Mouse (Mus musculus): ENCODE measurements around the gene Spint3. TPM values are rescaled to one million over a fixed set of nuclear protein-coding genes. Genes with fewer than 3 reads are reported as not detected.

The Spint3 gene
- polyA plus RNA-seq, 1 experiment from 2014 or later: not detected

DNA sequence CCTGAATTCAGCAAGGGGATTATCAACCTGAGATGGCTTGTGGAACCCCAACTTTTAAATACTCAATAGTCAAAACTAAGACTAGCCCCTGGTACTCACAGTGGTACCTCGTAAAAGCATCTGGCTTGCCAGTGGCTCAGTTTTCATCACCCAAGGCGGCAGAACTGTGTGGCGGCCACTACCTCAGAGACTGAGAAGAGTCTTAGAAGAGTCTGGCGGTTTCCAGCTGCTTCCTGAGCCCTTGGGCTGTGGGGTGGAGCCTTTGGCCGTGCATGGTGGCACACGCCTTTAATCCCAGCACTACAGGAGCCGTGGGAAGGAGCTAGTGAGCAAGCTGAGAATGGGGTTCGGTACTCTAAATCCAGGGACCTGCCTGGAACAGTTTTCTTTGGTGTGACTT, 51.0 kb downstream of the Spint3 start:
- H3K9me3 ChIP-seq (replicated peaks; ENCODE audit: control insufficient read depth, low read length): no peaks in the 10 kb centered on the region; the same call in 1 of the 2 replicates
- no peak overlapping the region for H3K9ac ChIP-seq (ENCODE audit: low read length)
- no peak for ATAC-seq (ENCODE audit: insufficient read depth, low FRiP score)
- H3K4me2 ChIP-seq (ENCODE audit: low read depth, low read length): 0 out of 2 replicates have a peak overlapping the region, but pooled peaks have one; percentile 17
- H3K36me3 ChIP-seq (ENCODE audit: control insufficient read depth, insufficient read depth, low read length): no peaks in the 10 kb centered on the region
- H3K4me1 ChIP-seq (ENCODE audit: control insufficient read depth, insufficient read depth, low read length): peaks cover 7% of the 10 kb centered on the region
- H3K27me3 ChIP-seq (ENCODE audit: control insufficient read depth, insufficient read depth, low read length): no peaks in the 10 kb centered on the region
- peak overlapping the region; percentile 19; the same call in 1 of the 2 replicates for H3K27ac ChIP-seq (ENCODE audit: low read length)
- H3K4me3 ChIP-seq (replicated peaks; ENCODE audit: low read length): no peak overlapping the region
- WGBS: 30% methylated on average over 8 of the region's 8 CpGs

DNA sequence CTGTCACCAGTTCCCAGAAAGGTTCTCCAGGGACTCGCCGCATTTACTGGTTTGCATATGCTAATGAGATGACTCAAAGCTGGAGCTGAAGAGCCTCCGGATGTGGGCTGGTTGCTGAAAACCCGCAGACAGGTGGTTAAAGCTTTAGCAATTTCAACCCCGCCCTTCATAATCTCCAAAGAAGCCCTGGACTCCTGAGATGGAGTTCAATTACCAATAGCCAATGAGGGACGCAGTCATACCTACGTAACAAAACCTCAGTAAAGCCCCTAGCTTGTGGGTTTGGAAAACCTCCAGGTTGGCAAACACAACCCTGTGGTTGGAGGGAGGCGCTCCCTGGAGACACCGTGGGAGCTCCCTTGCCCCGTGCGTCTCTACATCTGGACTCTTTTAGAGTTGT, 51.4 kb downstream of the Spint3 start:
- H3K27me3 ChIP-seq (ENCODE audit: control insufficient read depth, insufficient read depth, low read length): no peaks in the 10 kb centered on the region
- H3K4me1 ChIP-seq (ENCODE audit: control insufficient read depth, insufficient read depth, low read length): peaks cover 7% of the 10 kb centered on the region
- 0 out of 2 replicates have a peak, but pooled peaks have one; percentile 42 for ATAC-seq (ENCODE audit: insufficient read depth, low FRiP score)
- 11% methylated on average over 11 of the region's 11 CpGs for WGBS
- H3K4me2 ChIP-seq (ENCODE audit: low read depth, low read length): peak overlapping the region; percentile 17; the same call in 1 of the 2 replicates
- no peaks in the 10 kb centered on the region for H3K36me3 ChIP-seq (ENCODE audit: control insufficient read depth, insufficient read depth, low read length)
- H3K9me3 ChIP-seq (replicated peaks; ENCODE audit: control insufficient read depth, low read length): no peaks in the 10 kb centered on the region; the same call in 1 of the 2 replicates
- H3K9ac ChIP-seq (ENCODE audit: low read length): no peak overlapping the region
- H3K27ac ChIP-seq (ENCODE audit: low read length): peak overlapping the region; percentile 29; the same call in 1 of the 2 replicates
- 0 out of 2 replicates have a peak overlapping the region, but pooled peaks have one; percentile 3 for H3K4me3 ChIP-seq (replicated peaks; ENCODE audit: low read length)

DNA sequence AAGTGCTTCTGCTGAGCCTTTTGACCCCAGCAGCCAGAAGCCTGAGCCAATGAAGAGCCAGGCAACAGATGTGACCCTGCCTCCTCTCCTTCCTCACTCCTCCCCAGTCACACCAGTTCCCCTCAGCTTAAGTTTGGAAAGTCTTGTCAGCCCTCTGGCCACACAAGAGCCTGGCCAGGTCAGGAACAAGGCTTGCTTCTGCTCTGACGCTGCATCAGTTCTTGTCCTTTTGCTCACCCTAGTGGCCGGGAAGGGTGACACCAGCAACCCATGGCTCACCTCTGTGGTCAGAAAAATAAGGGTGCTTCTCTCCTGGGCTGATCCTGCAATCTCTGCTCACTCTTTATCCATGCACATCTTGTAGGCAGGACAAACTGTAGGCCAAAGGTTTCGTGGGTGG, 52.5 kb downstream of the Spint3 start:
- no peaks in the 10 kb centered on the region for H3K9me3 ChIP-seq (replicated peaks; ENCODE audit: control insufficient read depth, low read length)
- peak; percentile 67 for ATAC-seq (ENCODE audit: insufficient read depth, low FRiP score)
- H3K4me2 ChIP-seq (ENCODE audit: low read depth, low read length): no peak overlapping the region
- H3K9ac ChIP-seq (ENCODE audit: low read length): no peak overlapping the region
- 23% methylated on average over 3 of the region's 3 CpGs for WGBS
- H3K27ac ChIP-seq (ENCODE audit: low read length): no peak overlapping the region
- H3K4me1 ChIP-seq (ENCODE audit: control insufficient read depth, insufficient read depth, low read length): peaks cover 7% of the 10 kb centered on the region
- no peaks in the 10 kb centered on the region for H3K27me3 ChIP-seq (ENCODE audit: control insufficient read depth, insufficient read depth, low read length)
- no peaks in the 10 kb centered on the region for H3K36me3 ChIP-seq (ENCODE audit: control insufficient read depth, insufficient read depth, low read length)
- H3K4me3 ChIP-seq (replicated peaks; ENCODE audit: low read length): no peak overlapping the region

Other genes with a start within 250 kb of the Spint3 start
- not detected in 2 replicates for gene Svs5, start 240.7 kb downstream of the Spint3 start, polyA plus RNA-seq (2015; fragmentation: Nextera tagmentation; extraction: Ambion mirVana)
- gene Slpi, start 184.4 kb downstream of the Spint3 start, polyA plus RNA-seq (2015; fragmentation: Nextera tagmentation; extraction: Ambion mirVana): 35.5 and 46.1 TPM in 2 replicates
- gene Rbpjl, start 170.3 kb downstream of the Spint3 start, polyA plus RNA-seq (2015; fragmentation: Nextera tagmentation; extraction: Ambion mirVana): 41.3 and 45.2 TPM in 2 replicates
- gene Matn4, start 168.3 kb downstream of the Spint3 start, polyA plus RNA-seq (2015; fragmentation: Nextera tagmentation; extraction: Ambion mirVana): 6.4 and 8.9 TPM in 2 replicates
- 150 and 173 TPM in 2 replicates for gene Sdc4, start 129.6 kb downstream of the Spint3 start, polyA plus RNA-seq (2015; fragmentation: Nextera tagmentation; extraction: Ambion mirVana)
- 48.1 and 49.4 TPM in 2 replicates for gene Sys1, start 116.5 kb downstream of the Spint3 start, polyA plus RNA-seq (2015; fragmentation: Nextera tagmentation; extraction: Ambion mirVana)
- gene Gm20458, start 112.5 kb downstream of the Spint3 start, polyA plus RNA-seq (2015; fragmentation: Nextera tagmentation; extraction: Ambion mirVana): 17.2 and 19.2 TPM in 2 replicates
- not detected in 2 replicates for gene Trp53tg5, start 99.7 kb downstream of the Spint3 start, polyA plus RNA-seq (2015; fragmentation: Nextera tagmentation; extraction: Ambion mirVana)
- gene Dbndd2, start 87.4 kb downstream of the Spint3 start, polyA plus RNA-seq (2015; fragmentation: Nextera tagmentation; extraction: Ambion mirVana): 12.1 and 21.3 TPM in 2 replicates
- 69.6 and 72.9 TPM in 2 replicates for gene Pigt, start 75.9 kb downstream of the Spint3 start, polyA plus RNA-seq (2015; fragmentation: Nextera tagmentation; extraction: Ambion mirVana)
- 155 and 197 TPM in 2 replicates for gene Wfdc2, start 11.0 kb downstream of the Spint3 start, polyA plus RNA-seq (2015; fragmentation: Nextera tagmentation; extraction: Ambion mirVana)
- 1.3 and 2.2 TPM in 2 replicates for gene Wfdc6a, start 12.0 kb upstream of the Spint3 start, polyA plus RNA-seq (2015; fragmentation: Nextera tagmentation; extraction: Ambion mirVana)
- not detected in 2 replicates for gene Eppin, start 20.1 kb upstream of the Spint3 start, polyA plus RNA-seq (2015; fragmentation: Nextera tagmentation; extraction: Ambion mirVana)
- not detected in 2 replicates for gene Wfdc6b, start 40.1 kb upstream of the Spint3 start, polyA plus RNA-seq (2015; fragmentation: Nextera tagmentation; extraction: Ambion mirVana)
- not detected in 2 replicates for gene Wfdc8, start 40.2 kb upstream of the Spint3 start, polyA plus RNA-seq (2015; fragmentation: Nextera tagmentation; extraction: Ambion mirVana)
- gene Wfdc16, start 65.3 kb upstream of the Spint3 start, polyA plus RNA-seq (2015; fragmentation: Nextera tagmentation; extraction: Ambion mirVana): not detected in 2 replicates
- 0.79 TPM in 1 of 2 replicates, not detected in the other for gene Wfdc10, start 82.6 kb upstream of the Spint3 start, polyA plus RNA-seq (2015; fragmentation: Nextera tagmentation; extraction: Ambion mirVana)
- gene Wfdc9, start 83.1 kb upstream of the Spint3 start, polyA plus RNA-seq (2015; fragmentation: Nextera tagmentation; extraction: Ambion mirVana): not detected in 2 replicates
- gene Wfdc11, start 100.6 kb upstream of the Spint3 start, polyA plus RNA-seq (2015; fragmentation: Nextera tagmentation; extraction: Ambion mirVana): not detected in 2 replicates
- 4.2 and 5.5 TPM in 2 replicates for gene Wfdc13, start 111.6 kb upstream of the Spint3 start, polyA plus RNA-seq (2015; fragmentation: Nextera tagmentation; extraction: Ambion mirVana)
- not detected in 2 replicates for gene Spint4, start 125.0 kb upstream of the Spint3 start, polyA plus RNA-seq (2015; fragmentation: Nextera tagmentation; extraction: Ambion mirVana)
- not detected in 2 replicates for gene Spint5, start 141.8 kb upstream of the Spint3 start, polyA plus RNA-seq (2015; fragmentation: Nextera tagmentation; extraction: Ambion mirVana)
- 1.3 and 1.9 TPM in 2 replicates for gene Wfdc3, start 172.5 kb upstream of the Spint3 start, polyA plus RNA-seq (2015; fragmentation: Nextera tagmentation; extraction: Ambion mirVana)
- 58.0 and 58.3 TPM in 2 replicates for gene Dnttip1, start 172.5 kb upstream of the Spint3 start, polyA plus RNA-seq (2015; fragmentation: Nextera tagmentation; extraction: Ambion mirVana)
- 332 and 335 TPM in 2 replicates for gene Ube2c, start 196.4 kb upstream of the Spint3 start, polyA plus RNA-seq (2015; fragmentation: Nextera tagmentation; extraction: Ambion mirVana)
- 15.7 and 377 TPM in 2 replicates for gene Tnnc2, start 206.5 kb upstream of the Spint3 start, polyA plus RNA-seq (2015; fragmentation: Nextera tagmentation; extraction: Ambion mirVana)
- gene Snx21, start 212.4 kb upstream of the Spint3 start, polyA plus RNA-seq (2015; fragmentation: Nextera tagmentation; extraction: Ambion mirVana): 26.3 and 26.5 TPM in 2 replicates
- 23.8 and 23.9 TPM in 2 replicates for gene Acot8, start 231.4 kb upstream of the Spint3 start, polyA plus RNA-seq (2015; fragmentation: Nextera tagmentation; extraction: Ambion mirVana)
- 8.8 TPM in 2 replicates for gene Zswim3, start 231.6 kb upstream of the Spint3 start, polyA plus RNA-seq (2015; fragmentation: Nextera tagmentation; extraction: Ambion mirVana)
- gene Zswim1, start 249.2 kb upstream of the Spint3 start, polyA plus RNA-seq (2015; fragmentation: Nextera tagmentation; extraction: Ambion mirVana): 15.6 and 16.5 TPM in 2 replicates

Data from stomach, embryonic 16.5 days (tissue).